Mouse (Mus musculus) thymus, postnatal 10 days (tissue): ENCODE results near the gene Phf24.

Experiments used
- DNase-seq, 2 experiments: peaks; one replicate each; pipeline ENCODE4 v3.0.0; 2021; ENCODE audit warnings: low spot score in 2 of 2

Gene Phf24

GRCm38 (mm10) chr4:42913391-42913790, 3.1 kb upstream of the Phf24 start:
- DNase-seq: no peak

DNA sequence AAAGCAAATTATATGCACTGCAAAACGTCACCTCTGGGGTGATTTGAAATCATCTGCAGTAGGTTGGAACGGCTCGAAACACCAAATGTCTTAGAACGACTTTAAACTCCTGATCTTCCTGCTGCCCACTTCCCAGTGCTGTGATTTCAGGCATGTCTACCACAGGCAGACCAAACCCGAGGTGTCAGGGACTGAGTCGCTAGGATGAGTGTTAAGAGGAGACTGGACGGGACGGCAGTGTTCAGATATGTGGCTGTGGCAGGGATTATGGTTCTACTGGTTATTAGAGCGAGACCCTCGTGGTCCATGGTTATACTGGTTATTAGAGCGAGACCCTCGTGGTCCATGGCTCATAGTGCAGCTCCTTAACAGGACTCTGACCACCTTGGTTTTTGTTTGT, 1.1 kb upstream of the Phf24 start:
- no peak for DNase-seq

GRCm38 (mm10) chr4:42915966-42916365, 494 bp upstream of the Phf24 start:
- no peak for DNase-seq

DNA sequence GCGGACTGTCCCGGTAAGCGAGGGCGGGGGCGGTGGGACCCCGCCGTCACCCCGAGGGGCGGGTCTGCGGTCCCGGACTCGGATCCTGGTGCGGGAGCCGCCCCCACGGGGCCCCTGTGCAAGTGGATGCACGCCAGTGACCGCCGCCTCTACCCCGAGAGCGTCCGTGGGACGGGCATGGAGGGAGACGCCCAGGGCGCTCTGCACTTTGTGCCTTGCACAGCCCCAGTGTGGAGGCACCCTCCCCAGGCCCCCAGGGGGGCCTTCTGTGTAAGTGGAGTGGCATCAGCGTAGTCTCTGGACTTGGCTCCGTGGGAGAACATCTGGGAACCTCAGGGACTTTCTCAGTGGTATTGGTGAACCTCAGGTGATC, 928 bp downstream of the Phf24 start:
- DNase-seq: no peak

GRCm38 (mm10) chr4:42920726-42921125, 4.3 kb downstream of the Phf24 start:
- DNase-seq: no peak

- no peak for DNase-seq
Observed at GRCm38 (mm10) chr4:42921536-42921935, 5.1 kb downstream of the Phf24 start.

DNA sequence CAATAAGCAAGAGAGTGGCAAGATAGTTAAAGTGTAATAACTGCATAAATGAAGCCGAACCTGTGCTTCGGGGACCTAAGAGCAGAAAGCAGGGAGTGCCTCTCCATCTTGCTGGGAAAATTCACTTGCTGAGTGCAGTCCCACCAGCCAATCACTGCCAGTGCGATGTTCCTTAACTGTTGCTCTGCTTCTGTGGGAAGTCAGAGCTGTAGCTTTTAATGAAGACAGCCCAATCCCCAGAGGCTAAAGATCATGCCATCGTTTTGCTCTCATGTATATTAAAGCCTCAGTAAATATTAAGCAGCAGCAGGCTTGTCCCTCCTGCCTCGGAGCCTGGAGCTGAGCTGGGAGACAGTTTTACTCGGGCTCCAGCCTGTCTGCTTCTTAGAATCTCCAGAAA, 5.6 kb downstream of the Phf24 start:
- no peak for DNase-seq

DNA sequence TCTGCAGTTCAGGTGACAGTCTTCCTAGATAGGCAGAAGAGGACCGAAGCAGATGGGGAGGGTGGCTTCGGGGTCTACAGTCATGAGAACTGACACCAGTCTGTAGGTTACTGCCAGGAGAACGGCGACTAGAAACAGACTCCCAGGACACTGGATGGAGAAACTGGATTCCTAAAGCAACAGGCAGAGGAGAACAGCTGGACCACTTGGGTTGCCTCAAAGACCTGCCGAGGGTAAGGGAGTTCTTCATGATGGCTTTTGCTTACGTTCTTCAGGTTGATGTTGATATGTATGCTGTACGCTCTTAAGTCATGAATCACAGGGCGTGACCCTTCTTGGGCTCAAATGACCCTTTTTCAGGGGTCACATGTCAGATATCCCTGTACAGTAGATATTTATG, 6.0 kb downstream of the Phf24 start:
- DNase-seq: no peak

DNA sequence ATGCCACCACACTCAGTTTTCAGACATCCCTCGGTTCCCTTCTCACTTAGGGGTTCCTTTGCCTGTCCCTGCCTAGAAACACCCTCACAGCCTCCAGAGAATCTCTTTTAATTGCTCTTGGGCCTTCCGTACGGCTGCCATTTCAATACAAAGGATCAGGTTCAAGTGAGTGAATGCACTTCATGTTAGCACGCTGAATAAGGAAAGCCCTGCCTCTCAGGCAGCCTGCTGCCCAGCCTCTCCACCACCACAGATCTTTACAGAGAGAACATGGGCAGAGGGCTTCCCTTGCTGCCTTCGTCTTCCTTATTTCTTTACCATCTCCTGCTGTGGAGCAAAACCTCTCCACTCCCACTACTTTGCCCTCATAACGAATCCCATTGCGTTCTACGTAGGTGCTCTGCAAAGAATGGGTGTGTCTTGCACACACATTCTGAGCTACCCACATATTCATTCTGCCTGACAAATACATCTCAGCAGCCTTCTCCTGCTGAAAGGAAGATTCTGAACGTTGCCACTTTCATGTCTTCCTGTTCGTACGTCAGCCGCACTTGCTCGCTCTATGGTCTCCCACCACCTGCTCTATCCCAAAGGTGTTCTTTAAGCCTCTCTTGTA, 7.7 kb downstream of the Phf24 start:
- no peak for DNase-seq

- DNase-seq: no peak
Observed at GRCm38 (mm10) chr4:42928209-42928608, 11.7 kb downstream of the Phf24 start.

DNA sequence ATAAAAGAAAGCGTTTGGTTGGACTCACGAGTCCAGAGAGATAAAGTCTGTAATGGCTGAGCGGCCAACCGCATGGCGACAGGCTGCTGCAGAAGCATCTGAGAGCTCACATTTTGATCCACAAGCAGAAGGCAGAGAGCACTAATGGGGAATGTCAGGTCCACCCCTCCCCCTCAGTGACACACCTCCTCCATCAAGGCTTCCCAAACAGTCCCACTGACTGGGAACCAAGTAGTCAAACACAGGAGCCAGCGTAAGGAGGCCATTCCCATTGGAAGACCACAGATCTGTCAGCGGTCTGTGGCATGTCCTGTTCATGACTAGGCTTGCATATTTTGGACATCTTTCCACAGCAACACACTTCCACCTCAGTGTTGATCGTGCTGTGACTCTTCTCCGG, 12.5 kb downstream of the Phf24 start:
- DNase-seq: no peak

DNA sequence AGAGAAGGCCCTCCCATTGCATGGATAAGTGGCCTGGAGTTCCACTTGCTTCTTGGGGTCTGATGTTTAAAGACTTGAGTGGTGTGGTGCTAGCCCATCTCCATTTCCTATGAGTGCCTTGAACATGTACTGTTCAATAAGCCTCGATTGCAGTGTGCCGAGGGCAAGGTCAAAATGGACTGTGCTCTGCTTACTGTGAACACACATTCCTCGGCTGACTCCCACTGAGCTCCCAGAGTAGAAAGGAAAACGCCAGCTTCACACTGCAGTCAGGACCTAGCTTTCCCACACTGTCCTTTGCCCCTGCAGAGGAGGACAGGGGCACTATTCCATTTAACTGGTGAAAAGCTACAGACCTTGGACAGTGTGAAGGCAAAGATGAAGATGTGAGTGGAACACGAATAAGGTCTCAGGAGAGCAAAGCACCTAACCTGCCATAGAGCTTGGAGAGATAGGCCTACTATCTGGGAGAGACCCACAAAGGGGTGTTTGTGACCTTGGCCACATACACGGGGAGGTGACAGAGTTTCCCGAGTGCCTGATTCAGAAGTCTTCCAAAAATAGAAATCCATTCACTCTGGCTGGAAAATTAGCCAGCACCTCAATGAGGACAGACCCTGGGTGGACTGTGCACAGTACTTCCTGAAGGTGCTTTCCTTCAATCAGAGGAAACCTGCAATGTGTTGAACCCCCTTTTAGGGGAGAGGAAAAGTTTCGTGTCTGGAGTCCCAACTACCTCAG, 15.9 kb downstream of the Phf24 start:
- DNase-seq: no peak

DNA sequence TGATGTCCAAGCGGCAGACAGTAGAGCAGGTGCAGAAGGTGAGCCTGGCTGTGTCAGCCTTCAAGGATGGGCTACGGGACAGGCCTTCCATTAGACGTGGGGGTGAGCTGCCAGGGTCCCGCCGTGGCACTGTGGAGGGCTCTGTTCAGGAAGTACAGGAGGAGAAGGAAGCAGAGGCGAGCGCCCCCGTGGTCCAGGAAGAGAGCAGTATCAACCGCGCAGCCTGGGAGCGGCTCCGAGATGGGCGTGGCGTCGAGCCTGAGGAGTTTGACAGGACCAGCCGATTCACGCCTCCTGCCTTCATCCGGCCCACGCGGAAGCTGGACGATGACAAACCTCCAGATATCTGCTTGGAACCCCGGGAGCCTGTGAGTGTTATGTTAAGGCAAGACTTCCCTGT, 17.2 kb downstream of the Phf24 start:
- no peak for DNase-seq

DNA sequence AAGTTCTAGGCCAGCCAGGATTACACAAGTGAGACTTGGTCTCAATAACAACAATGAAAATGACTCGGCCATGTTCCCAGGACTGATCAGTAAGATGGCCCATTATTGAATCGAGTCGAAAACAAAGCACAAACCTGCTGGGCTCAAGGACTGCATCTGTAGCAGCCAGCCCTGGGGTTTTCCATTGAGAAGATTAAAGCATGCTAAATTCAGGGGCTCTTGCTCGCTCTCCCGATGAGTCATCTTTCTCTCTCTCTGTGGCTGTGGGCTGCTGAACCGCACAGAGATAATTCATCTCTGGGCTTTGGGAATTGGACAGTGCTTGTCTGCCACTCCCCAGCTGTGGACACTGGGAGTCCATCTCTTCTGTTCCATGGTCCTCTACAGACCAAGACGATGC, 24.9 kb downstream of the Phf24 start:
- DNase-seq: no peak

DNA sequence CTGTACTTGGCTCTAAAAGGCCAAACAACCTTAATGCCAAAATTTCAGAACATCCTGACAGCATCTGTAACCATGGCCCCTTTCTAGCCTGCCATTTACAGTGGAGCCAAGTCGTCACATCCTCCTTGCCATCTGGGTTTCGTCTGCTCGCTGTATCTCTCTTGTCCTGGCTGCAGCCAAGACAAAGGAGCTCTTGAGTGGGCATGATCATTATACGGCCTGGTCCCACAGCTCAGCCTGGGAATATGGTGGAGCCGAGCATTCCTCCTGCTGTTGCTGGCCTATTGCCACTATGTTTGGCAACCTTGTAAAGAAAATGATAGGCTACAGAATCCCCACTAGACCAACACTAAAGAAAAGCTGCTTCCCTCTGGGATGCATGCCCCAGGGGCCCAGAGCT, 26.9 kb downstream of the Phf24 start:
- DNase-seq: no peak

DNA sequence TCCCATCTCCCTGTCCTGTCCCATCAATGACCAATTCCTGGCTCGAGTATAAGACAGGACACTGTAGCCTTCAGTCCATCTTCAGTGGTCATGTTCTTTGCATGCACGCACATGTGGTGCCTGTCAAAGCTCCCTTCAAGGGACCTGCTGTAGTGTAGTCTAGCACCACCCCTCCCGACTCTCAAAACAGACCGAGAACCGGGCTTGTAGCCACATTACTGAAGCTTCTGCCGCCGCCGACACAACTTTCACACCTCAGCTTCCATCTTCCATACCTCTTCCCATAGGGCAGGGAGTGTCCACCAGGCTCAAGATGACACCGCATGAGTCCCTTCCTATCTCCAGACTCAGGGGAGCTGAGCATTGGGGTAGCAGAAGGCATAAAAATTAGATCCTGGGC, 27.7 kb downstream of the Phf24 start:
- DNase-seq: no peak

DNA sequence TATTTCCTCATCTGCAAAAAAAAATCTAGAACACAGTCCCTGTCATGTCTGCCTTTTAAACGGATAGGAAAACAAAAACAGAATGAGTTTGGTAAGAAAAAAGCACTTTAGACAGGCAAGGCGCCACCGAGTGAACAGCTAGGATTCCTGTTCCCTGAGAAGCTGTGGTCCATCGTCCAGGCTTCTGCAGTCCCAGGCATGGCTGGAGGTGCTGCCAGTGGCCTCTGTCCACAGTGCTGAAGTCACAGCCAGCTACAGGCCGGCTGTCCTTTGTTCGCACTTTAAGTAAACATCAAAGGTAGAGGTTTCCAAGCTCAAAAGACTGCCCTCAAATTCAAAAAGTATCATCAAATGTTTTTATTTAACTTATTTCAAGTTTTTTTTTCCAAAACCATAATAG, 28.6 kb downstream of the Phf24 start:
- no peak for DNase-seq

- DNase-seq: no peak
Observed at GRCm38 (mm10) chr4:42945445-42945844, 29.0 kb downstream of the Phf24 start.

DNA sequence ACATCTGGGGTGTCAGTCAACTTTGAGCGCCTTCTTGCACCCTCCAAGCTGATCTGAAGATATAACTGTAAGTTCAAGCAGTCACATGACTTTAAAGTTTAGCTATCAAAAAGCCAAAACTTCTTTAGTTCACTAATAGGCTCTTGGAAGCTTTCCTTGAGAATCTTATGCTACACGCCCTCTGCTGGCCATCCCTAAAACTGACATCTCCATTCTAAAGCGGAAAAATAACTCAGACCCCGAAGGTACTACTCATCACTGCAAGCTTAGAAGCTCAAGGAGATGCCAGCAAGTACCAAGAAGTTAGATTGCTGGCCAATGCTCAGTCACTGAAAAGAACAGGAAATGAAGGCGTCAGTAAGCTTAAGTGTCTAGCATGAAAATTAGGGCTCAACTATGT, 29.5 kb downstream of the Phf24 start:
- DNase-seq: peak in 1 of 2 experiments; percentile 40

- no peak for DNase-seq
Observed at GRCm38 (mm10) chr4:42946733-42947290, 30.4 kb downstream of the Phf24 start.

DNA sequence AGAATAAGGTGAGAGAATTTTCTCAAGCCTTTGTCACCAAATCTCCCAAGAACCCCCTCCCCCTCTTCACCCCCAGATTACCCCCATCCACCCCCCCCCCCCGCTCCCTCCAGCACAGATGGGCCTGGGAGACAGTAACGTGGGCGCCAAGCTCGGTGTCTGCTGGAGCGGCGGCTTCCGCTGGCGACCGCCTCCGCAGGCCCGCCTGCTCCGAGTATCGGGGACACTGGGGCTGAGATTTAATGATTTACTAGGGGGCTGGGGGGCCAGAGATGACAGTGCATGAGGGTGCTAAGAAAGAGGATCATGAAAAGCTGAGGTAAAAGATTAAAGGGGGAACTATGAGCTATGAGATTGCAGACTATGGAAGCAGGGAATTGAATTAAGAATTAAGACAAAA, 32.1 kb downstream of the Phf24 start:
- DNase-seq: no peak

DNA sequence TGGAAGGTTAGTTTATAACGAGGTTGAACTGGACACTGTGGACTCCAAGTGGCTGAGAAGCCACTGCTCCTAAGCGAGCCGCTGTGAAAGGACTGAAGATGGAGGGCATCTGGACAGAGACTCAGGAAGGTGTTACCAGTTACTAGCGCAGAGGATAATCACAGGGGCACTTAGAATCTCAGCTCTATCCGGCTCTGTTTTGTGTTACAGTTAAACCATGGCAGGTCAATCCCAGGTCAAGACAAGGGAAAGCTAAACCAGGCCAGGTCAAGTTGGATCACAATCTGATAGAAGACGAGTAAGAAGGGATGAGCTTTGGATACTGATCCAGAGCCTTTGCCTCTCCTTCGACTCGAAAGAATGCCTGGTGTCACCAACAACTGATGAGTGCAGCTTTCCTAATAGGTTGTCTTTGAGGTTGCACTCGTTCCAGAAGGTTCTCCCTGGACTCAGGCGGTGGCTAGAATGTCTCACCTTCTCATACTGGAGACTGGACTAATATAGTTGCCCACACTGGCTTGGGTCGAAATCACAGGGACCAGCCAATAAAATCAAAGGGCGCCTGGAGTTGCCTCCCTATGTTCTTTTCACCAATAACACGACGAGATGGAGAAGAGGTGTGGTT, 32.7 kb downstream of the Phf24 start:
- no peak for DNase-seq

- peak; percentile 89 to 93 for DNase-seq
Observed at GRCm38 (mm10) chr4:42949676-42950051, 33.2 kb downstream of the Phf24 start, which contains the start of gene Dnajb5. Dnajb5 (plus strand) TSS chr4:42949814.
